20 mouse cellular contexts compared by ENCODE assay signal in genomic region chr3:144890246-144890758, GRCm38 (mm10). TPM values are rescaled to one million over a fixed set of nuclear protein-coding genes. Genes with fewer than 3 reads are reported as not detected.
DNase-seq lines count a peak whose midpoint lies in the region; ATAC-seq lines count a peak whose summit lies in the region.
"Had no signal": no experiment of that assay in that cellular context is flagged by ENCODE, and none has a peak within 500 bp of the region (broad histone marks: within the 10 kb centered on the region; RNA-seq: fewer than 3 reads in every experiment).

No protein-coding gene starts in this region.

- no peaks in the 10 kb centered on the region for H3K9me3 ChIP-seq in kidney, embryonic 15.5 days (replicated peaks)
- no peaks in the 10 kb centered on the region for H3K9me3 ChIP-seq in intestine, embryonic 16.5 days (ENCODE audit: control insufficient read depth, low read length)
- no peaks in the 10 kb centered on the region for H3K9me3 ChIP-seq in liver, embryonic 11.5 days (ENCODE audit: control insufficient read depth, low read length)
- H3K9me3 ChIP-seq: forebrain, embryonic 15.5 days; heart, embryonic 12.5 days; hindbrain, embryonic 15.5 days had no signal

- no peaks in the 10 kb centered on the region for H3K4me1 ChIP-seq in kidney, embryonic 15.5 days
- H3K4me1 ChIP-seq in intestine, embryonic 16.5 days (ENCODE audit: control insufficient read depth, insufficient read depth, low read length) = no peaks in the 10 kb centered on the region
- H3K4me1 ChIP-seq in liver, embryonic 11.5 days (replicated peaks; ENCODE audit: control insufficient read depth, insufficient read depth, low read length) = no peaks in the 10 kb centered on the region
- H3K4me1 ChIP-seq: forebrain, embryonic 15.5 days; hindbrain, embryonic 15.5 days had no signal

- no peak overlapping the region for H3K4me3 ChIP-seq in kidney, embryonic 15.5 days (replicated peaks)
- no peak overlapping the region for H3K4me3 ChIP-seq in intestine, embryonic 16.5 days (ENCODE audit: low read length)
- H3K4me3 ChIP-seq in liver, embryonic 11.5 days (ENCODE audit: low read depth, low read length) = no peak overlapping the region
- H3K4me3 ChIP-seq: forebrain, embryonic 15.5 days; heart, embryonic 12.5 days; hindbrain, embryonic 15.5 days had no signal

- no peak for DNase-seq in frontal cortex, postnatal 14 days (ENCODE audit: low spot score in 2 of 2)
- no peak for DNase-seq in kidney, postnatal 25 days
- peak; percentile 1 for DNase-seq in brain, adult 2 months (ENCODE audit: low read depth, low spot score)
- no peak for DNase-seq in liver, embryonic 11.5 days (ENCODE audit: low spot score)
- DNase-seq: adrenal gland, postnatal 10 days; cerebellum, adult 11-12 months; cerebellum, adult 9-10 months; cerebellum, postnatal 36 days; gastrocnemius, postnatal 14 days; heart, postnatal 36 days had no signal

- peak; percentile 96 for ATAC-seq in frontal cortex, adult (ENCODE audit: low TSS enrichment)
- ATAC-seq in kidney, embryonic 15.5 days (replicated peaks; ENCODE audit: low FRiP score) = peak; percentile 69; the same call in 1 of the 2 replicates
- ATAC-seq in intestine, embryonic 16.5 days = peak; percentile 70
- ATAC-seq in liver, embryonic 11.5 days (replicated peaks; ENCODE audit: low FRiP score) = no peak
- ATAC-seq: forebrain, embryonic 15.5 days had no signal

- H3K4me2 ChIP-seq in kidney, embryonic 15.5 days = no peak overlapping the region
- H3K4me2 ChIP-seq in intestine, embryonic 16.5 days (ENCODE audit: low read depth, low read length) = no peak overlapping the region
- H3K4me2 ChIP-seq in liver, embryonic 11.5 days = no peak overlapping the region
- H3K4me2 ChIP-seq: forebrain, embryonic 15.5 days; heart, embryonic 12.5 days; hindbrain, embryonic 15.5 days had no signal

- 38% methylated on average over 2 of the region's 2 CpGs for WGBS in kidney, embryonic 15.5 days
- 53% methylated on average over 2 of the region's 2 CpGs for WGBS in intestine, embryonic 16.5 days
- 55% methylated on average over 2 of the region's 2 CpGs for WGBS in liver, embryonic 11.5 days

- no peak overlapping the region for H3K9ac ChIP-seq in kidney, embryonic 15.5 days
- H3K9ac ChIP-seq in intestine, embryonic 16.5 days (ENCODE audit: low read depth, low read length) = no peak overlapping the region
- no peak overlapping the region for H3K9ac ChIP-seq in liver, embryonic 11.5 days (ENCODE audit: low read depth, low read length)
- H3K9ac ChIP-seq: forebrain, embryonic 15.5 days; heart, embryonic 12.5 days; hindbrain, embryonic 15.5 days had no signal

- H3K36me3 ChIP-seq in kidney, embryonic 15.5 days = no peaks in the 10 kb centered on the region
- H3K36me3 ChIP-seq in intestine, embryonic 16.5 days (ENCODE audit: control insufficient read depth, insufficient read depth, low read length) = no peaks in the 10 kb centered on the region
- no peaks in the 10 kb centered on the region for H3K36me3 ChIP-seq in liver, embryonic 11.5 days (ENCODE audit: control insufficient read depth, insufficient read depth, low read length)
- H3K36me3 ChIP-seq: forebrain, embryonic 15.5 days; heart, embryonic 12.5 days; hindbrain, embryonic 15.5 days had no signal

- no peaks in the 10 kb centered on the region for H3K27me3 ChIP-seq in kidney, embryonic 15.5 days
- H3K27me3 ChIP-seq in intestine, embryonic 16.5 days (replicated peaks; ENCODE audit: control insufficient read depth, insufficient read depth, low read length) = no peaks in the 10 kb centered on the region
- no peaks in the 10 kb centered on the region for H3K27me3 ChIP-seq in liver, embryonic 11.5 days (replicated peaks; ENCODE audit: control insufficient read depth, insufficient read depth, low read length)
- H3K27me3 ChIP-seq: forebrain, embryonic 15.5 days; heart, embryonic 12.5 days; hindbrain, embryonic 15.5 days had no signal

- H3K27ac ChIP-seq in kidney, embryonic 15.5 days = no peak overlapping the region
- H3K27ac ChIP-seq in intestine, embryonic 16.5 days (ENCODE audit: low read length) = no peak overlapping the region
- H3K27ac ChIP-seq in liver, embryonic 11.5 days (ENCODE audit: low read depth, low read length) = no peak overlapping the region
- H3K27ac ChIP-seq: forebrain, embryonic 15.5 days; hindbrain, embryonic 15.5 days had no signal

RNA-seq across cellular contexts. Expression of gene Clca3b, which starts 41.1 kb away (rescaled TPM):
- 0.04 and 0.14 TPM in 2 replicates for polyA plus RNA-seq in kidney, embryonic 15.5 days (2015; fragmentation: Nextera tagmentation; extraction: Ambion mirVana)
- 5.2 and 6.4 TPM in 2 replicates for polyA plus RNA-seq in intestine, embryonic 16.5 days (2015; fragmentation: Nextera tagmentation; extraction: Ambion mirVana)
- polyA plus RNA-seq in liver, embryonic 11.5 days (2014; fragmentation: Nextera tagmentation; extraction: Ambion mirVana) = not detected in 2 replicates
- polyA plus RNA-seq: forebrain, embryonic 11.5 days; forebrain, embryonic 15.5 days; frontal cortex, adult 2 months; heart, embryonic 12.5 days; hindbrain, embryonic 11.5 days; hindbrain, embryonic 15.5 days had no signal

RNA-seq across cellular contexts. Expression of gene Clca4b, which starts 42.0 kb away (rescaled TPM):
- not detected in 2 replicates for polyA plus RNA-seq in kidney, embryonic 15.5 days (2015; fragmentation: Nextera tagmentation; extraction: Ambion mirVana)
- 69.2 and 140 TPM in 2 replicates for polyA plus RNA-seq in intestine, embryonic 16.5 days (2015; fragmentation: Nextera tagmentation; extraction: Ambion mirVana)
- polyA plus RNA-seq in liver, embryonic 11.5 days (2014; fragmentation: Nextera tagmentation; extraction: Ambion mirVana) = not detected in 2 replicates
- polyA plus RNA-seq: C2C12; forebrain, embryonic 11.5 days; forebrain, embryonic 15.5 days; frontal cortex, adult 2 months; heart, embryonic 12.5 days; hindbrain, embryonic 11.5 days; hindbrain, embryonic 15.5 days had no signal

Comparison
In these comparisons a context has a peak if more than half of its experiments do, and no peak if none do; other contexts are left out.
1. RNA of gene Clca4b, which starts 42.0 kb away (polyA plus RNA-seq): 69.2 to 140 TPM in intestine, embryonic 16.5 days; not detected in kidney, embryonic 15.5 days and not detected in liver, embryonic 11.5 days; every median in the first group is over 10 times any median in the second.